Mouse (Mus musculus) right cerebral cortex, postnatal 25 days (tissue): Measurements from ENCODE around the gene Orm3.

Source experiments
- DNase-seq: peaks from one replicate; pipeline ENCODE4 v3.0.0; 2022

Gene Orm3

DNA sequence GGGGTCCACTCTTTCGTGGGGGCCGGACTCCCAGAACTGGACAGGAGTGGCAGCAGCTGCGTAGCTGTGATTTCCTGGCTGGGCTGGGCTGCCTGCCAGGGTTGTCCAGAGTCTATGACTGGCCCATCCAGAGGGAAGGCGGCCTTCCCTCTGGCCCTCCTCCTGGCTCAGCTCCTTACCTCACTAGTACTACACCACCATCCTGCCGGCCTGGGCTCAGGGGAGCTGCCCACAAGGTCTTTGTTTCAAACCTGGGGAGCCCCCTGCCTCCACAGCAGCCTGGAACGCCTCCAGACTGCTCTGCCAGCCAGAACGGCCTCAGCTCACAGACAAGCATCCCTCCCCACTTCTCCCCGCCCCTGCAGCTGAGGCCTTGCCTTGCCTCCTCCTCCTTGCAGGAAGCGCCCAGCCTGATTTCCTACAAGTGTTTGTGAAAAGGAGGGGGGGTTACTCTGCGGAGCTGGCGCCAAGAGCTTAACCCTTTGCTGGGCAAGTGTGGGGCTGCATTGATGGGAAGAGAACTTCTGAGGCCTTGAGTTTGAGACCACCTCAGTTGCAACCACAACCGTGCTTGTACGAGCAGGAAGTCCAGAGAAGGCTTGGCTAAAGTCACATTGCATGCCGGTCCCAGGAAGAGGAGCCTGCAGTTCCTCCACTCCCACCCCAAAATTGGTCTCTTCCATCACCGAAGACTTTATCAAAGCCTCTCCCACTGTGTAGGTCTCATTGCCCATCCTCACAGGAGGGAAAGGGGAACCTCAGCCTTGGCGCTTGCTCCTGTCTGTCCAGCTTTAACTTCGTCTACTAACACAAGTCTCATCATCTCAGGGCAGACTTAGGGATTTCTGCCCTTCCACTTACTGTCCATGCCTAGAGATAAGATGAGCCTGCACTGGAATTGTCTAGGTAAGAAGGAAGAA, 47.3 kb downstream of the Orm3 start, which contains the start of gene Akna:
Akna (minus strand) TSS at position 315 of the 920 bp plus-strand sequence.
- peak; percentile 62 for DNase-seq

- no peak for DNase-seq
These were observed 48.2 kb downstream of the Orm3 start for GRCm38 (mm10) chr4:63404205-63404604.

DNA sequence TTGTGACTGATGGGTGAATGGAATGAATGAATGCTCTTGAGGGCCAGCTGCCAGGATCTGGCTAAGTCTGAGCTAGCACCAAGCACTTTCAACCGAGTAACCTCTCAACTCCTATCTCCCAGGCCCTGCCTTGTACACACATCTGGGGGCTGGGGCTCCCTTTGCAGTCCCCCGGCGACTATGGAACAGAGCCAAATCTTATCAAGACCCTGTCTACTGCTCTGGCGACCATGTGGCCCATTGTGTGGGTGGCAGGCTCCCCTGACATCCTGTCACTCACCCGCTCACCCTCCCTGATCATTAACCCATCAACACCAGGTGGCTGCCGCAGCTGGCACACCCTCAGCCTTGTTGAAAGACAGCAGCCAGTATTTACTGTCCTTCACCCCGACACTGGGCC, 49.1 kb downstream of the Orm3 start:
- no peak for DNase-seq

- no peak for DNase-seq
These were observed 49.7 kb downstream of the Orm3 start for GRCm38 (mm10) chr4:63405683-63406082.

GRCm38 (mm10) chr4:63408247-63408646, 52.3 kb downstream of the Orm3 start:
- no peak for DNase-seq

DNA sequence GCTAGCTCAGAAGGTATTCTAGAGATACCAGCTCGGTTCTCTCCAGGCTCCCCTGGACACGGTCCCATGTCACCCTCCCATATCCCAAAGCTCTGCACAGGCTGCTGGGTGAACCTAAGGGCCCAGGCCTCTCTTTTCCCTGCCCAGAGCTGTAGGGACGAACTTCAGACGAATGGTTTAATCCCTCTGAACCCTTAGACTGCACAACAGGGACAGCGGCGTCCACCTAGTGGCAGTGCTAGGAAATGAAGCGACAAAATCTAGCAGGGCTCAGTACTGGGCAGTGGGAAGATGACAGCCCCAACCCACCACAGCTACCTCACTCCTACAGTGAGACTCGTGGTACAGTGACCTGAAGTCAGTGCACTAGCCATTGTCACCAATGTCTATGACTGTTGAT, 52.7 kb downstream of the Orm3 start:
- DNase-seq: peak; percentile 36
